Mouse (Mus musculus) embryonic facial prominence, embryonic 14.5 days (tissue): Measurements from ENCODE around the gene Ralgapa2. TPM values are rescaled to one million over a fixed set of nuclear protein-coding genes. Genes with fewer than 3 reads are reported as not detected.

Experiments used
- ATAC-seq: fragments of 200-750 bp; cut with Nextera tagmentation; 2 replicates; pipeline ENCODE4 v1.8.0; 2017; ENCODE audit warnings: low read depth, moderate number of reproducible peaks, moderate TSS enrichment
- DNase-seq: peaks from one replicate; pipeline ENCODE4 v3.0.0-alpha.2; 2015; ENCODE audit warnings: low spot score
- H3K27ac ChIP-seq: fragments of 300-500 bp; sonication (generic); replicated peaks from 2 replicates; pipeline ENCODE4 v1.5.1; 2014; ENCODE audit warnings: low read depth, mild to moderate bottlenecking, low read length, moderate library complexity
- H3K27me3 ChIP-seq: fragments of 300-500 bp; sonication (generic); replicated peaks from 2 replicates; pipeline ENCODE4 v1.6.1; 2014; ENCODE audit warnings: low read length; ENCODE audit not compliant: control insufficient read depth, insufficient read depth
- H3K36me3 ChIP-seq: fragments of 300-500 bp; sonication (generic); 2 replicates; pipeline ENCODE4 v1.6.1; 2014; ENCODE audit warnings: low read length, mixed read lengths; ENCODE audit not compliant: control insufficient read depth, insufficient read depth
- H3K4me1 ChIP-seq: fragments of 300-500 bp; sonication (generic); 2 replicates; pipeline ENCODE4 v1.6.1; 2014; ENCODE audit warnings: antibody characterized with exemption, low read length; ENCODE audit not compliant: control insufficient read depth, insufficient read depth
- H3K4me2 ChIP-seq: fragments of 300-500 bp; sonication (generic); 2 replicates; pipeline ENCODE4 v1.6.1; 2014; ENCODE audit warnings: low read depth, mild to moderate bottlenecking, low read length, moderate library complexity, mixed read lengths
- H3K4me3 ChIP-seq: fragments of 300-500 bp; sonication (generic); 2 replicates; pipeline ENCODE4 v1.5.1; 2014; ENCODE audit warnings: low read depth, mild to moderate bottlenecking, low read length
- H3K9ac ChIP-seq: fragments of 300-500 bp; sonication (generic); 2 replicates; pipeline ENCODE4 v1.6.1; 2014; ENCODE audit warnings: low read depth, mild to moderate bottlenecking, low read length, moderate library complexity, mixed read lengths
- H3K9me3 ChIP-seq: fragments of 300-500 bp; sonication (generic); 2 replicates; pipeline ENCODE4 v1.6.1; 2016; ENCODE audit warnings: low read length; ENCODE audit not compliant: control insufficient read depth
- WGBS: fragments of 180-500 bp; shearing (Covaris S2); extraction: QIAGEN DNeasy Blood & Tissue Kit; methylation state at CpG from one replicate; pipeline ENCODE4 v1.1.7; 2014; 5-methylcytosine and 5-hydroxymethylcytosine counted together
- polyA plus RNA-seq: library from polyadenylated mRNA; unstranded; fragments of >200 nt; fragmentation: Nextera tagmentation; extraction: Ambion mirVana; gene quantifications from 2 replicates; pipeline ENCODE4 v1.2.1, GENCODE M21; 2014

Ralgapa2 gene
- polyA plus RNA-seq, 1 experiment from 2014 or later, result 6.3 TPM

DNA sequence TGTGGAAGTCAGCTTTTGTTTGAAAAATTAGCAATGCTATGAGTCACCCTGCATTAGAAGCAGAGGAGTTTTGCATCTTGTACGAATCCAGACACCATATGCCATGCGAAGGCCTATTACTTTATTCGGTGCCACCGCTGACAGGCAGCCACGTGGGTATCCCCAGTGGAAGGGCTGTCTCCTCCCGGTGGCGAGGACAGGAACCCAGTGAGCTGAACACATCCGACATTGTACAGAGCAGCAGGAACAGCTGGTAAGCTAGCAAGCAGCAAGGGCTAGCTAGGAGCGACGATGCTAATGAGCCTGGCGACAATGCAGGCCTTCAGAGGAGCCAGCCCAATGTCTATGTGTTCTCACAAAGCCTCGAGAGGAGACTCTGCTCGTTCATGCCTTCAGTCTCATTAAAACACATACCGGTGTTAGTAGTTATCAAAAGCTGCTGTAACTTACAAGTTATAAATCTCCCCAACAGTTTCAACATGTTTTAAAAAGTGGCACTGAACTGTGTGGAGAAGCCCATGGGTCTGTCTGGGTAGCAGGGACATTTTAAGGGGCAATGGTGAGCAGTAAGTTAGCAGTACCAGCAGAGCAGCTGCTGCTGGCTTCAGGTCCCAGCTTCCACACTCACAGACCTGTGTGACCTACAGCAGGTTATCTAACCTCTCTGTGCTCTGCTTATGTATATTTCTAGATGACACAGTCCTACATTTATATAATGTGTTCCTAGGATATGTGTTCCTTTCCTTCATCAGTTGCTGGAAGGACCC, 221.1 kb downstream of the Ralgapa2 start:
- no peak overlapping the region for H3K9ac ChIP-seq
- no peak overlapping the region for H3K27ac ChIP-seq
- H3K4me2 ChIP-seq, result no peak overlapping the region
- WGBS, result 31% methylated on average over 14 of the region's 14 CpGs
- H3K4me1 ChIP-seq, result peaks cover 4% of the 10 kb centered on the region; the same call in 1 of the 2 replicates
- no peaks in the 10 kb centered on the region for H3K27me3 ChIP-seq
- DNase-seq (peak; percentile 78), ATAC-seq (peak; percentile 91)
- H3K9me3 ChIP-seq, result no peaks in the 10 kb centered on the region
- no peak overlapping the region for H3K4me3 ChIP-seq
- H3K36me3 ChIP-seq, result no peaks in the 10 kb centered on the region

DNA sequence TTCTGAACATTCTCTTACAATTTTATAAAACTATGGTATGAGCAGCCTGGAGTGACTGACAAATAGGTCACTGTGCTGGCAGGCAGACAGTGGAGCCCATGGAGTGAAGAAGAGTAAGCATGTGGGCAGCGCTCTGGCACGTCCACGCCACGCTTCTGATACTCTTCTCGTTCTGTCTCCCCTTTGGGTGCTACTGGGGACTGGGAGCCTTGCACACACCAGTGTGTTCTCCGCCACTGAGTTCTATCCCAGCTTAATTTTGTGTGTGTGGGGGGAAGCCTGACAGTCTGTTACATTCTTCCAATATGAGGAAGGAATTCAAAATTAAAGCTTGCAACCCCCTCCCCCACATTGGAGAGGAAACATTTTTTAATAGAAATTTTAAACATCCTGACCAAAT, 221.8 kb downstream of the Ralgapa2 start:
- WGBS, result 89% methylated on average over 6 of the region's 6 CpGs

DNA sequence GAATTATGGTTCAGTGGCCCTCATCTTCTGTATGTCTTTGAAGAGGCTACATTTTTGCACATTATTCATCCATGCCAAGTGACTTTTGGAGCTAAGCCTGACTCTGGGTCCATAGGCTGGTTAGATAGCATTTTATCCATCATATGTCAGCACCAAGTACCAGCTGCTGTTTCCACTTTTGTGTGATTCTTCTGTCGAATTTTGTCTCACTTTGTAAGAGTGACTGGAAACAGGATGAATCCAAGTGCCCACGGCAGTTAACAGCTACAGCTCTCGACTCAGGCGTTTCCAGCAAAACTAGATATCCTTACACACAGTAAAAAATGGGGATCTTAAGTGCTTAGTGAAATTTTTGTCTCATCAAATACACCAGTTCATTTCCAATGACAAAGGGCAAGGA, 222.8 kb downstream of the Ralgapa2 start:
- no peak overlapping the region for H3K27ac ChIP-seq
- no peaks in the 10 kb centered on the region for H3K9me3 ChIP-seq
- ATAC-seq (no peak), DNase-seq (no peak)
- no peak overlapping the region for H3K4me3 ChIP-seq
- no peaks in the 10 kb centered on the region for H3K27me3 ChIP-seq
- no peak overlapping the region for H3K4me2 ChIP-seq
- no peaks in the 10 kb centered on the region for H3K36me3 ChIP-seq
- 73% methylated on average over 4 of the region's 4 CpGs for WGBS
- no peak overlapping the region for H3K9ac ChIP-seq
- peaks cover 4% of the 10 kb centered on the region; the same call in 1 of the 2 replicates for H3K4me1 ChIP-seq

More for the DNA sequence above, 221.8 kb downstream of the Ralgapa2 start:
- Histone ChIP-seq H3K27me3 (no peaks in the 10 kb centered on the region), H3K4me1 (peaks cover 4% of the 10 kb centered on the region; the same call in 1 of the 2 replicates), H3K27ac (no peak overlapping the region), H3K9me3 (no peaks in the 10 kb centered on the region), H3K9ac (no peak overlapping the region), H3K4me2 (no peak overlapping the region), H3K4me3 (no peak overlapping the region), H3K36me3 (no peaks in the 10 kb centered on the region)
- DNase-seq (no peak), ATAC-seq (no peak)

DNA sequence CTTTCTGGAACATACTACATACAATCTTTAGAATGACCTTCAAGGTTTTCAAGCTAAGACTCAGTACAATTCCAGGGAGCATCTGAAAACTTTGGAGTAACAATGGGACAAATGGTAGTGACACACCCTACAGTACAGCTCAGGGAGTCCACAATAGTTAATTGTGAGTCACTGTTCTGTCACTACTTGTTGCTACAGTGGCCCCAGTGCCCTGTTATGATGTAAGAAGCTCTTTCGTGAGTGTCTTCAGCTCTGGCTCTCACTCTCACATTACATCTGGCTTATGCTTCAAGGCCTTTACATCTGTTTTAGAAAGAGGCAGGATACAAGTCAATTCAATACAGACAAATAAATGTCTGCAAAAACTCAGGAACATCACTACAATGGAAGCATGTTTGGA, 223.8 kb downstream of the Ralgapa2 start:
- Histone ChIP-seq H3K27ac (no peak overlapping the region), H3K27me3 (no peaks in the 10 kb centered on the region), H3K9me3 (no peaks in the 10 kb centered on the region), H3K4me1 (peaks cover 4% of the 10 kb centered on the region; the same call in 1 of the 2 replicates), H3K36me3 (no peaks in the 10 kb centered on the region), H3K9ac (no peak overlapping the region), H3K4me2 (no peak overlapping the region), H3K4me3 (no peak overlapping the region)
- 79% methylated on average over 1 of the region's 1 CpGs for WGBS
- ATAC-seq (no peak), DNase-seq (no peak)

DNA sequence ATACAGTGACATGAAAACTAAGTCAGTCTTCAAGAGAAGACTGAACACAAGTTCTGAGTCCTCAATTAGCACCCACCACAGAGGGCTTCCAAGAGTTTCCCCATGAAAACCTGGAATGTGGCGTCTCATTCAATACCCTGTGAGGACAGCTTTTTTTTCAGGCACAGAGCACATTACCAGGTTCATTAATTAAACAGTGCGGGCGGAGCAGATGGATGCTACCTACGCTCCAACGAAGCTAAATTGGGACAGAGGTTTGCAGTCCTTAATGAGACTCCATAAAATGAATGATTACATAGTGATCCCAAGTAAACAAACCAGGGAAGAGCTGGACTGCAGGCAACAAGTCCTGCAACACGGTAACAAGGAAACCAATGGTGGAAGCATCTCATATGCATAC, 224.6 kb downstream of the Ralgapa2 start:
- no peak overlapping the region for H3K27ac ChIP-seq
- H3K36me3 ChIP-seq, result no peaks in the 10 kb centered on the region
- H3K4me3 ChIP-seq, result no peak overlapping the region
- H3K9ac ChIP-seq, result no peak overlapping the region
- DNase-seq (no peak), ATAC-seq (no peak)
- no peak overlapping the region for H3K4me2 ChIP-seq
- H3K9me3 ChIP-seq, result no peaks in the 10 kb centered on the region
- H3K27me3 ChIP-seq, result no peaks in the 10 kb centered on the region
- WGBS, result 85% methylated on average over 6 of the region's 6 CpGs
- peaks cover 4% of the 10 kb centered on the region; the same call in 1 of the 2 replicates for H3K4me1 ChIP-seq

DNA sequence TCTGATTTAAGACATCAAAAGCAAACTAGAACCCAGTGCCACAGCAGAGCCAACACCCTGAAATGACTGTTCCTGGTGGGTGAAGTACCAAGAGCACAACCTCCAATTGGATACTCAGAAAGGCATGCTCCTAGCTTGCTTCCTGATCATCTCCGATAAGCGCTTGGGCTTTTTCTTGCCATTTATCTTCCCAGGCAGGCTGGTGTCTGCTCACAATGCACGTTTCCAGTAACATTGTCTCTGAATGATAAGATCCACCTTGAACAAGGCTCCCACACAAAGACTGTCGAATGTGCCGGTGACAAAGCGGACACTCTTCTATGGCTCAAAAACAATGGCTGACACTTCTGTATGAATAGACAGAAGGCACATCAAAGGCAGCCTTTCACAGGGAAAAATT, 230.8 kb downstream of the Ralgapa2 start:
- Histone ChIP-seq H3K4me1 (peaks cover 6% of the 10 kb centered on the region; the same call in 1 of the 2 replicates), H3K4me2 (no peak overlapping the region), H3K36me3 (no peaks in the 10 kb centered on the region), H3K4me3 (no peak overlapping the region), H3K9ac (no peak overlapping the region), H3K9me3 (no peaks in the 10 kb centered on the region), H3K27ac (no peak overlapping the region), H3K27me3 (no peaks in the 10 kb centered on the region)
- ATAC-seq (no peak), DNase-seq (no peak)
- 79% methylated on average over 6 of the region's 6 CpGs for WGBS

DNA sequence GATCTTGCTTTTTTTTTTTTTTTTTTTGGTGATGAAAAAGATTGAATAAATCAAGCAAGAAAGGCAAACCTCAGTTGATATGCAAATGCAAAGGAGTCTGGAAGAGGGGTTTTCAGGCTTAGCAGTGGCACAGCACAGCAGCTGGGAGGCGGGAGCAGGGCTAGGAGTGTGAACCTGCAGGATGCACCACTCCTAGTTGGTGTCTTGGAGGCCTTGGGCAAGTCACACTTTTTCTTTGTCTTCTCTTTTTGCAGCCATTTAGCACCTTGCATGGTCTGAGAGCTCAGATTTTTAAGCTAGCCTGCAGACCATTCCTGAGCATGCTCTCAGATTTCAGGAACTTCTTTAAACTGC, 231.2 kb downstream of the Ralgapa2 start:
- no peak overlapping the region for H3K9ac ChIP-seq
- no peaks in the 10 kb centered on the region for H3K9me3 ChIP-seq
- H3K4me3 ChIP-seq, result no peak overlapping the region
- 67% methylated on average over 1 of the region's 1 CpGs for WGBS
- DNase-seq, result no peak
- H3K27me3 ChIP-seq, result no peaks in the 10 kb centered on the region
- no peak overlapping the region for H3K4me2 ChIP-seq
- H3K36me3 ChIP-seq, result no peaks in the 10 kb centered on the region
- H3K4me1 ChIP-seq, result peaks cover 6% of the 10 kb centered on the region; the same call in 1 of the 2 replicates
- no peak for ATAC-seq
- no peak overlapping the region for H3K27ac ChIP-seq

GRCm38 (mm10) chr2:146280221-146280920, 231.8 kb downstream of the Ralgapa2 start:
- WGBS, result 63% methylated on average over 6 of the region's 6 CpGs
- no peak for DNase-seq

More at GRCm38 (mm10) chr2:146280221-146280920, 231.8 kb downstream of the Ralgapa2 start:
- H3K36me3 ChIP-seq, result no peaks in the 10 kb centered on the region
- H3K4me1 ChIP-seq, result peaks cover 6% of the 10 kb centered on the region; the same call in 1 of the 2 replicates
- H3K4me3 ChIP-seq, result no peak overlapping the region
- ATAC-seq, result no peak
- H3K9ac ChIP-seq, result no peak overlapping the region
- no peak overlapping the region for H3K27ac ChIP-seq
- no peak overlapping the region for H3K4me2 ChIP-seq
- no peaks in the 10 kb centered on the region for H3K9me3 ChIP-seq
- no peaks in the 10 kb centered on the region for H3K27me3 ChIP-seq
